Mouse (Mus musculus) G1E-ER4 (cell line): ENCODE measurements around the gene Ralgds. TPM values are rescaled to one million over a fixed set of nuclear protein-coding genes. Genes with fewer than 3 reads are reported as not detected.

Source experiments
- GATA1 ChIP-seq: IDR thresholded peaks from one replicate; pipeline ENCODE4 v1.8.0; 2012; ENCODE audit warnings: low read length, inconsistent platforms
- polyA plus RNA-seq: library from polyadenylated mRNA; stranded (reverse); fragments of >175 nt; gene quantifications from 2 replicates; pipeline ENCODE4 v1.2.3, GENCODE M21; 2012

The Ralgds gene
- polyA plus RNA-seq, 1 experiment, result not detected

- TF ChIP-seq GATA1, result no peak
Measured at GRCm38 (mm10) chr2:28525943-28526876, 13.3 kb downstream of the Ralgds start.

- TF ChIP-seq GATA1, result no peak
Measured at GRCm38 (mm10) chr2:28527436-28528353, 14.8 kb downstream of the Ralgds start.

GRCm38 (mm10) chr2:28528354-28528730 lies 15.4 kb downstream of the Ralgds start:
- TF ChIP-seq GATA1, result no peak

- TF ChIP-seq GATA1, result no peak
Measured at GRCm38 (mm10) chr2:28529856-28530255, 16.9 kb downstream of the Ralgds start.

- no peak for TF ChIP-seq GATA1
Measured at GRCm38 (mm10) chr2:28530311-28530710, 17.4 kb downstream of the Ralgds start.

- no peak for TF ChIP-seq GATA1
Measured at GRCm38 (mm10) chr2:28532938-28533771, 20.2 kb downstream of the Ralgds start.

DNA sequence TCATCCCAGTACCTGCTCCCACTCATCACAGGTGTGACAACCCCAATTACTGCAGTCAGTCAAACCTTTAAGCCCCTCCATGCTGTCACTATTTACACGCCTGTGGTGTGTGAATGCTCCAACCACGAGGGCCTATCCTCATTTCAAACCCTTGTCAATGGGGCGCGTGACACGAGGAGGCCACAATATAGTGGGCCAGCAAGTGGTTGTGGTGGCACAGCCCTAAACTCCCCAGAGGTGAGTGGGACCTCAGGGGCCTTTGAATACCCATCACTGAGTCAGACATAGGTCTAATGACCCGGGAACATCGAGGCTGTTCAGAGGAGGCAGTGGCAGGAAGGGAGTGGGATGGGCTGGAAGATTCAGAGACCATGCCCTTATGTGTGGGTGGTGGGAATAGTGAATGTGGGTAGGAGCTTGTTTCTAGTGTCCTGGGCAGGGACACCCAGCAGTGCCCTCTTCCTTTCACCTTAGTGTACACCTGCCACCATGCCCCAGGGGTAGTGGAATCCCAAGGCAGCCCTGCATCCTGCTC lies 21.0 kb downstream of the Ralgds start:
- TF ChIP-seq GATA1, result no peak

GRCm38 (mm10) chr2:28534436-28535262 lies 21.7 kb downstream of the Ralgds start:
- TF ChIP-seq GATA1, result no peak

GRCm38 (mm10) chr2:28535263-28535540 lies 22.3 kb downstream of the Ralgds start:
- TF ChIP-seq GATA1, result no peak

DNA sequence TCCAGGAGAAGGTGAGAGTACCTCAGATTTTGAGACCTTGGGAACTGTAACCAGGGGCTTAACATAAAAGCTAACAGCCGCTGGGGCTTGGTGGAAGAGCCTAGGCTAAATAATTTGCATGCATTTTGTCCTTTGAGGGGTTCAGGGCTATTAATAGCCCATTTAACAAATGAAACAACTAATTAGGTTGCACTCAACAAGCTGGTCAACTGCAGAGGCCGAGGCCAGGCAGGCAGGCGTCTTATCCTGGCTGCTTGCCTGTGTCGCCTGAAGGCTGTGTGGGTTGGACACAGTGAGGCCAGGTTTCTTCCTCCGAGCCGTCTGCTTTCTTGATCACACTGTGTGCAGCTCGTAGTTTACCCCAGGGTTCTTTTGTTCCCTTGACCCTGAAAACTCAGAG lies 22.7 kb downstream of the Ralgds start:
- TF ChIP-seq GATA1, result no peak

GRCm38 (mm10) chr2:28536166-28536565 lies 23.2 kb downstream of the Ralgds start:
- no peak for TF ChIP-seq GATA1

- TF ChIP-seq GATA1, result no peak
Measured at GRCm38 (mm10) chr2:28536766-28537633, 24.1 kb downstream of the Ralgds start.

DNA sequence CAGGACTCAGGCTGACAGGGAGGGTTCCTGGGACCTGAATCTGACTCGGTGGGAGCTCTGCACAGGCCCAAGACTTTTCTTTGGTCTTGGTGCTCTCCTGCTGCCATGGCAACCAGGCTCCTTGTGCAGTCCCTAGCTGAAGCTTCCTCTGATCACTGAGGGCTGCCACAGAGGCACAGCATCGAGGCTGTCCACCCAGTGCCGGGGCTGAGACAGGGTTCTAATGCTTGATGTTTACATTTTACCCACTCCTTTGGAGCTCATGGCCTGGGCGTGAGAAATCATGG lies 24.7 kb downstream of the Ralgds start:
- no peak for TF ChIP-seq GATA1
